Mouse (Mus musculus) megakaryocyte progenitor cell, adult 5-6 weeks (primary cell): Measurements from ENCODE around the gene Klhl6. TPM values are rescaled to one million over a fixed set of nuclear protein-coding genes. Genes with fewer than 3 reads are reported as not detected.

Experiments
- ATAC-seq: replicated peaks from 2 replicates; pipeline ENCODE4 v1.8.0; 2016; ENCODE audit warnings: mild to moderate bottlenecking, moderate TSS enrichment, inconsistent platforms; ENCODE audit not compliant: poor library complexity
- total RNA-seq, 2 experiments: library from RNA; stranded (forward) in 1 of 2; stranded (reverse) in 1 of 2; fragments of 157-497, 149-512 nt in 1 of 2; fragments of 200-1000 nt in 1 of 2; gene quantifications; 2 replicates each; pipeline versions ENCODE4 v1.2.3 to v1.2.4; 2015 to 2017

Klhl6 gene
- total RNA-seq, 2 experiments from 2014 or later, result 50.6 to 73.9 TPM

GRCm38 (mm10) chr16:19972736-19973350 is 10.0 kb downstream of the Klhl6 start:
- ATAC-seq, result no peak

GRCm38 (mm10) chr16:19969506-19969905 is 13.3 kb downstream of the Klhl6 start:
- ATAC-seq, result peak; percentile 55

- ATAC-seq, result no peak
These were observed 14.2 kb downstream of the Klhl6 start for GRCm38 (mm10) chr16:19968666-19969065.

GRCm38 (mm10) chr16:19967897-19968392 is 14.9 kb downstream of the Klhl6 start:
- no peak for ATAC-seq

GRCm38 (mm10) chr16:19966976-19967375 is 15.9 kb downstream of the Klhl6 start:
- ATAC-seq, result peak; percentile 43

- no peak for ATAC-seq
These were observed 16.4 kb downstream of the Klhl6 start for GRCm38 (mm10) chr16:19966437-19966836.

- peak; percentile 85 for ATAC-seq
These were observed 19.9 kb downstream of the Klhl6 start for GRCm38 (mm10) chr16:19962951-19963350.

- ATAC-seq, result no peak
These were observed 21.8 kb downstream of the Klhl6 start for GRCm38 (mm10) chr16:19961070-19961469.

- ATAC-seq, result no peak
These were observed 22.3 kb downstream of the Klhl6 start for GRCm38 (mm10) chr16:19960407-19961058.

- ATAC-seq, result no peak
These were observed 25.8 kb downstream of the Klhl6 start for GRCm38 (mm10) chr16:19957051-19957450.

GRCm38 (mm10) chr16:19947336-19947735 is 35.5 kb downstream of the Klhl6 start:
- no peak for ATAC-seq

- ATAC-seq, result no peak
These were observed 36.1 kb downstream of the Klhl6 start for GRCm38 (mm10) chr16:19946578-19947298.

- no peak for ATAC-seq
These were observed 62.0 kb downstream of the Klhl6 start for GRCm38 (mm10) chr16:19920823-19921222.

GRCm38 (mm10) chr16:19918286-19918685 is 64.6 kb downstream of the Klhl6 start:
- no peak for ATAC-seq

GRCm38 (mm10) chr16:19912582-19912981 is 70.3 kb downstream of the Klhl6 start:
- peak; percentile 62 for ATAC-seq

- peak; percentile 76 for ATAC-seq
These were observed 74.5 kb downstream of the Klhl6 start for GRCm38 (mm10) chr16:19908291-19908690.

- peak; percentile 86 for ATAC-seq
These were observed 75.7 kb downstream of the Klhl6 start for GRCm38 (mm10) chr16:19907103-19907502.

- ATAC-seq, result peak; percentile 43
These were observed 77.9 kb downstream of the Klhl6 start for GRCm38 (mm10) chr16:19904734-19905479.

GRCm38 (mm10) chr16:19903792-19904191 is 79.0 kb downstream of the Klhl6 start:
- ATAC-seq, result no peak
